Mouse (Mus musculus) liver, embryonic 14.5 days (tissue): ENCODE results near the gene Ssh3. TPM values are rescaled to one million over a fixed set of nuclear protein-coding genes. Genes with fewer than 3 reads are reported as not detected.

Experiments used
- ATAC-seq: fragments of 200-750 bp; cut with Nextera tagmentation; 2 replicates; pipeline ENCODE4 v1.8.0; 2017; ENCODE audit warnings: moderate number of reproducible peaks, mild to moderate bottlenecking, moderate library complexity; ENCODE audit not compliant: insufficient read depth
- DNase-seq, 3 experiments: peaks; one replicate each; pipeline ENCODE4 v3.0.0-alpha.2; 2012 to 2013; ENCODE audit warnings: low read depth in 3 of 3, low spot score in 3 of 3
- H3K27ac ChIP-seq: fragments of 300-500 bp; sonication (generic); 2 replicates; pipeline ENCODE4 v1.5.1; 2014; ENCODE audit warnings: moderate library complexity, mild to moderate bottlenecking, control low read depth, inconsistent platforms
- H3K27me3 ChIP-seq: fragments of 300-500 bp; sonication (generic); 2 replicates; pipeline ENCODE4 v1.6.1; 2014; ENCODE audit warnings: mild to moderate bottlenecking, low read length, moderate library complexity; ENCODE audit not compliant: control insufficient read depth, insufficient read depth
- H3K36me3 ChIP-seq: fragments of 300-500 bp; sonication (generic); replicated peaks from 2 replicates; pipeline ENCODE4 v1.6.1; 2014; ENCODE audit warnings: low read depth; ENCODE audit not compliant: control insufficient read depth, insufficient read depth
- H3K4me1 ChIP-seq, 2 experiments: fragments of 200-500 bp in 1 of 2; fragments of 300-500 bp in 1 of 2; sonication (generic) in 1 of 2; replicated peaks; 2 replicates each; pipeline ENCODE4 v1.6.1; 2012 to 2014; ENCODE audit warnings: antibody characterized with exemption in 1 of 2, inconsistent platforms in 1 of 2, low read length in 1 of 2; ENCODE audit not compliant: control insufficient read depth in 2 of 2, insufficient read depth in 2 of 2
- H3K4me2 ChIP-seq: fragments of 300-500 bp; sonication (generic); 2 replicates; pipeline ENCODE4 v1.6.1; 2014; ENCODE audit warnings: low read depth, mild to moderate bottlenecking, control low read depth, moderate library complexity
- H3K4me3 ChIP-seq, 2 experiments: fragments of 200-500 bp in 1 of 2; fragments of 300-500 bp in 1 of 2; sonication (generic) in 1 of 2; 2 replicates each; pipeline ENCODE4 v1.5.1; 2012 to 2014; ENCODE audit warnings: low read depth in 2 of 2, low read length in 2 of 2, mild to moderate bottlenecking in 2 of 2, control low read depth in 1 of 2, inconsistent platforms in 1 of 2, moderate library complexity in 1 of 2; ENCODE audit not compliant: insufficient read depth in 1 of 2
- H3K9ac ChIP-seq: fragments of 300-500 bp; sonication (generic); replicated peaks from 2 replicates; pipeline ENCODE4 v1.6.1; 2014; ENCODE audit warnings: mild to moderate bottlenecking, control low read depth, moderate library complexity
- H3K9me3 ChIP-seq: fragments of 300-500 bp; sonication (generic); 2 replicates; pipeline ENCODE4 v1.6.1; 2016; ENCODE audit warnings: low read length, mixed read lengths; ENCODE audit not compliant: control insufficient read depth
- CTCF ChIP-seq: IDR thresholded peaks from 2 replicates; pipeline ENCODE4 v1.5.1; 2016; ENCODE audit warnings: antibody characterized with exemption, low read depth, control low read depth
- EP300 ChIP-seq: IDR thresholded peaks from 2 replicates; pipeline ENCODE4 v1.6.1; 2016; ENCODE audit warnings: antibody characterized with exemption, low read depth
- WGBS: fragments of 180-500 bp; shearing (Covaris S2); extraction: QIAGEN DNeasy Blood & Tissue Kit; methylation state at CpG from one replicate; pipeline ENCODE4 v1.1.7; 2014; ENCODE audit not compliant: insufficient replicate concordance; 5-methylcytosine and 5-hydroxymethylcytosine counted together
- polyA plus RNA-seq, 2 experiments: library from polyadenylated mRNA; depleted of rRNA in 1 of 2; stranded (reverse) in 1 of 2; unstranded in 1 of 2; fragments of >200 nt; fragmentation: Nextera tagmentation in 1 of 2; extraction: Ambion mirVana in 1 of 2; gene quantifications; 2 replicates each; pipeline versions ENCODE4 v1.2.1 to v1.2.3; 2012 to 2014

The Ssh3 gene
- polyA plus RNA-seq, 2 experiments, result 1.4 to 2.8 TPM

DNA sequence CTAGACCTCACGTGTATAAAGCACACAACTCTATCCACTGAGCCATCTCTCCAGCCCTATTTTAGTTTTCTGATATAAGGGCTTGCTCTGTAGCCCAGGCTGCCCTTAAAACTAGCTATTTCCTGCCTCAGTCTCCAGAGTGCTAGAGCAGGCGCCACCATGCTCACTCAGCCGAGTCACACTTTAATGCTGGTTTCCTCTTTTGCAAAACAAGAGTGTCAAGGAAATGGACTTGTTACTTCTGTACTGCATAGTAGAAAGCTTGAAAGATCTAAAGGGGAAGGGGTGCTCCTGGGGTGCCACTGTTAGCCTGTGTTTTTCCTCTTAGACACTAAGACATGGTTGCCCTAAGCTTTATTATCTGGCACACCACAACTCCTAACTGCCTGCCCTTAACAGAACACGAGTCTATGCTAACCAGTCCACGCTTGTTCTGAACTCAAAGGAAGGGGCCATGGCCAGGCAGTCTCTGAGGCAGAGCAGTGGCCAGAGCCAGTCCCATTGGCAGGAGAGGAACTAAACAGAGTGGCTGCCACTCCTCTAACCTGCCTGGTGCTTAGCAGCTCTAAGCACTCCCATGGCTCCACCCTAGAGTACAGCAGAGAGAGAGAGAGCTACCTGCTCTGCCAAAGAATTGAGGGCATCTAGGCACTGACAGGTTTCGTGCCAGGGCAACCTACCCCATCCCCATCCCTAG, 30.7 kb upstream of the Ssh3 start:
- DNase-seq, result no peak
- 37% methylated on average over 6 of the region's 6 CpGs for WGBS
- Histone ChIP-seq H3K27ac (no peak overlapping the region), H3K4me1 (peaks cover 9 to 61% of the 10 kb centered on the region in 2 experiments; a peak in 3 of 4 replicates), H3K9ac (no peak overlapping the region), H3K4me2 (no peak overlapping the region), H3K4me3 (no peak overlapping the region), H3K27me3 (no peaks in the 10 kb centered on the region), H3K9me3 (no peaks in the 10 kb centered on the region), H3K36me3 (no peaks in the 10 kb centered on the region; the same call in 1 of the 2 replicates)
- TF ChIP-seq EP300 (no peak), CTCF (no peak)
- peak; percentile 23; the same call in 1 of the 2 replicates for ATAC-seq

DNA sequence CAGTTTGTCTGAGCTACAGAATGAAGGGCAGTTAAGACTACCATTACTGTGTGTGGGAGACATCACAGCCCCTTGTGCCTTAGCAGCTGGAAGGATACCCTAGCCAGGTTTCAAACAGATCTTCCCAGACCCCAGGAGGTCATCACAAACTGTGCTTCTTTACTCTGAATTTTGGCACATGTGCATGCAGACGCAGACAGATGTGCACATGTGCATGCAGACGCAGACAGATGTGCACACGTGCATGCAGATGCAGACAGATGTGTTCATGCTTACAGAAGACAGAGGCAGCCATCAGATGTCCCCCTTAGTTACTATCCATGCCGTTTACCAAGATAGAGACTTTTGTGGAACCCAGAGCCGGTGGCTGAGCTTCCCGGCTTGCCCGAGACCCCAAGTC, 30.1 kb upstream of the Ssh3 start:
- no peaks in the 10 kb centered on the region for H3K27me3 ChIP-seq
- no peak for DNase-seq
- no peaks in the 10 kb centered on the region for H3K9me3 ChIP-seq
- WGBS, result 71% methylated on average over 7 of the region's 7 CpGs
- no peak overlapping the region for H3K4me3 ChIP-seq
- no peak overlapping the region for H3K27ac ChIP-seq
- H3K36me3 ChIP-seq, result no peaks in the 10 kb centered on the region; the same call in 1 of the 2 replicates
- ATAC-seq, result no peak
- H3K4me2 ChIP-seq, result no peak overlapping the region
- no peak for TF ChIP-seq EP300
- no peak overlapping the region for H3K9ac ChIP-seq
- peaks cover 4 to 55% of the 10 kb centered on the region in 2 experiments; a peak in 3 of 4 replicates for H3K4me1 ChIP-seq

DNA sequence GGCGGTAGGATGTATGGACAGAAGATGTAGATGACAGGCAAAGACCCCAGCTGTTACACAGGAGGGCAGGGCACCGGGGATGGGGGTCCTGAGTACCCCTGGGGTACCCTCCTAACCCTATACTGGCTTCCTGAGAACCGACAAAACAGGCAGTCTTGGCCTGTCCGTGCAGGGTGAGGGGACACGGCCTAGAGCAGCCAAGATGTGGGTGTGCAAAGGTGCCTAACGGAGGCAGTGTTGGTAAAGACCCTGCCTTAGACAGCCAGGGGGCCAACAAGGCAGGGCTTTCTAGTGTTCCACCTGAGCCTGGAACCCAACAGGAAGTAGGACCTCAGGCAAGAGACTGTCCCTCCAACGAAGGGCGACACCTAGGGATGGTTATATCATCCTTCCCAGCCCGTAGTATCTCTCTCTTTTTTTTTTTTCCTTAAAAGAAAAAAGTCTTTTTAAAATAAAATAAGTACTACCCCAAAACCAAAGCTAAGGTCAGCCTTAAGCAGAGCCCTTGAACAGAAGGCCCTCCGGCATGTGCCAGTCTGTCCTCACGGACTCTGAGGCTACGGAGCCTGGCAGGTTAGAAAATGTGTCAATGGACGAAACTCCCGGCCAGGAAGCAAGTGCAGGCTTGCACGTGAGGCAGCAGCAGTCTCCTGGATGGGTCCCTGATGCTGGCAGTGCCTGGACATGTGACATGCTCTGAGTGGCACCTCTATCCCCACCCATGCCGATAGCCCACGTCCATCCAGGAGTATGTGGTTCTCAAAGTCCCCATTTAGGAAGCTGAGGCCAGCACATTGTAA, 29.5 kb upstream of the Ssh3 start:
- ATAC-seq (no peak), DNase-seq (no peak)
- Histone ChIP-seq H3K4me3 (no peak overlapping the region), H3K9ac (no peak overlapping the region), H3K36me3 (no peaks in the 10 kb centered on the region; the same call in 1 of the 2 replicates), H3K4me1 (peaks cover 2 to 56% of the 10 kb centered on the region in 2 experiments; a peak in 3 of 4 replicates), H3K4me2 (no peak overlapping the region), H3K27ac (no peak overlapping the region), H3K27me3 (no peaks in the 10 kb centered on the region), H3K9me3 (no peaks in the 10 kb centered on the region)
- no peak for TF ChIP-seq EP300
- TF ChIP-seq CTCF, result peak; percentile 6; the same call in 1 of the 2 replicates
- WGBS, result 66% methylated on average over 17 of the region's 17 CpGs

DNA sequence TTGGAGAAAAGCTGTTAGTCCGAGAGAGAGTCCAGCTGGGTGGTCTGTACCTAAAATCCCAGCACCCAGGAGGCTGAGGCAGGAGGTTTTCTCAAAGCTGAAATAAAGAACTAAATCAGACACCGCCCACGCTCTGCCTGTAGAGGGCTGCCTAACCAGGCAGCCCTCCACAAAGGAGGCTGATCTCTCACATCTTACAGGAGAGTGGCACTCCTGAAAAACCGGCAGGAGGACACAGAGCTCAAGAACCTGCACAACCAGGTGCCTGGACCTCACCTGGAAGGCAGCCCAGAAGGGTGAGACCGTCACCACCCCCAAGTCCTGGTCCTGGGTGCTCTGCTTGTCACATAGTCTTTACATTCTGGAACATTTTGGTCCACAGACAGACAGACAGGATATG, 28.9 kb upstream of the Ssh3 start:
- H3K4me3 ChIP-seq, result no peak overlapping the region
- H3K27me3 ChIP-seq, result no peaks in the 10 kb centered on the region
- 0 out of 2 replicates have a peak, but pooled peaks have one; percentile 14 for TF ChIP-seq CTCF
- no peak for TF ChIP-seq EP300
- H3K36me3 ChIP-seq, result no peaks in the 10 kb centered on the region; the same call in 1 of the 2 replicates
- no peak overlapping the region for H3K9ac ChIP-seq
- ATAC-seq (no peak), DNase-seq (no peak)
- no peaks in the 10 kb centered on the region for H3K9me3 ChIP-seq
- 57% methylated on average over 5 of the region's 5 CpGs for WGBS
- H3K4me2 ChIP-seq, result no peak overlapping the region
- peaks cover 2 to 50% of the 10 kb centered on the region in 2 experiments; a peak in 3 of 4 replicates for H3K4me1 ChIP-seq
- H3K27ac ChIP-seq, result no peak overlapping the region

DNA sequence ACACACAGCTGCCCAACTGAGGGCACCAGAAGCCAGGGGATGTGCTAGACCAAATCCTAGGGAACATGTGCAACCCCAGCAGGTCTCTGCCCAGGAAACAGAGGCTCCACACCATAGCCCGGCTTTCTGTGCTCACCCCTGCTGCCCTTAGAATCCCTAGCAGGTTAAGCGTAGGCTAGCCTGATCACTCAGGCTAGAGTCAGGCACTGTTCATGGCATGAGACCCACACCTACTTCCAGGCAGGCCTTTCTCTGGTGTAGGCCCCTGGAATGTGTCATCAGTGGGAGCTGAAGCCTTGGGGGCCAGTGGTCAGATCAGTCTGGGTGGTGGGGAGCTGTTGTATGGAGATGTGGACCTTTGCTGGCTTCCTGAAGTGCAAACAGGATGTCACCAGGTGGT, 27.6 kb upstream of the Ssh3 start:
- H3K9me3 ChIP-seq, result no peaks in the 10 kb centered on the region
- H3K4me1 ChIP-seq, result peaks cover 2 to 42% of the 10 kb centered on the region in 2 experiments; a peak in 3 of 4 replicates
- peaks cover 5% of the 10 kb centered on the region for H3K36me3 ChIP-seq
- H3K4me3 ChIP-seq, result no peak overlapping the region
- H3K9ac ChIP-seq, result no peak overlapping the region
- no peaks in the 10 kb centered on the region for H3K27me3 ChIP-seq
- no peak for TF ChIP-seq EP300
- no peak for TF ChIP-seq CTCF
- WGBS, result 69% methylated on average over 2 of the region's 2 CpGs
- H3K27ac ChIP-seq, result no peak overlapping the region
- DNase-seq (no peak), ATAC-seq (no peak)
- no peak overlapping the region for H3K4me2 ChIP-seq
